Mouse (Mus musculus): ENCODE results near the gene Alkal2.

Alkal2 gene

GRCm38 (mm10) chr12:30883986-30884621, at the start of gene Alkal2:
Alkal2 (plus strand) TSS chr12:30884322.
- no peak for DNase-seq (ENCODE audit: low read depth, low spot score)
- Histone ChIP-seq H3K27me3 (ENCODE audit: control insufficient read depth, insufficient read depth, low read length, poor library complexity, severe bottlenecking) (no peaks in the 10 kb centered on the region), H3K36me3 (ENCODE audit: control insufficient read depth, insufficient read depth, low read length, poor library complexity, severe bottlenecking) (no peaks in the 10 kb centered on the region)

GRCm38 (mm10) chr12:30848521-30848920, 35.6 kb upstream of the Alkal2 start:
- H3K27me3 ChIP-seq (ENCODE audit: control insufficient read depth, insufficient read depth, low read length, poor library complexity, severe bottlenecking), result no peaks in the 10 kb centered on the region
- no peak for DNase-seq (ENCODE audit: low read depth, low spot score)
- no peaks in the 10 kb centered on the region for H3K36me3 ChIP-seq (ENCODE audit: control insufficient read depth, insufficient read depth, low read length, poor library complexity, severe bottlenecking)

- no peak for DNase-seq (ENCODE audit: low read depth, low spot score)
- no peaks in the 10 kb centered on the region for H3K27me3 ChIP-seq (ENCODE audit: control insufficient read depth, insufficient read depth, low read length, poor library complexity, severe bottlenecking)
- no peaks in the 10 kb centered on the region for H3K36me3 ChIP-seq (ENCODE audit: control insufficient read depth, insufficient read depth, low read length, poor library complexity, severe bottlenecking)
Measured at GRCm38 (mm10) chr12:30850902-30851301, 33.2 kb upstream of the Alkal2 start.

DNA sequence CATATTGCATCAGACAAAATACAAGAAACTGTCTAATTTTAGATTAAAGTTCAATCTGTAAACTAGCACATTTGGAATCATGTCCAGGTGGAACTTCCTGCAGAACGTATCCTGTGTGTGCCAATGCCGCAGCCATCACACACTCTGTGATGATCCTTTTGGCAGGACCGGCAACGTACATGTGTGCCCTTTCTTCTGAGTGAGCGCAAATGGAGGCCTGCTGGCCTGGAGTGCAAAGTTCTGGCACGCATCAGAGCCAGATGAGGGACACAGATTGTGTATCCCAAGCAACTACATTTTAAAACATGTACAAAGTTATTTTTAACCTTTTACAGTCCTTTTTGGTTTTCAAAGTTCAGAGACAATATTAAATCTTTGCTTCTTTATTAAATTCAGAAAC, 32.3 kb upstream of the Alkal2 start:
- no peaks in the 10 kb centered on the region for H3K36me3 ChIP-seq (ENCODE audit: control insufficient read depth, insufficient read depth, low read length, poor library complexity, severe bottlenecking)
- H3K27me3 ChIP-seq (ENCODE audit: control insufficient read depth, insufficient read depth, low read length, poor library complexity, severe bottlenecking), result no peaks in the 10 kb centered on the region
- DNase-seq (ENCODE audit: low read depth, low spot score), result no peak

GRCm38 (mm10) chr12:30855442-30856159, 28.5 kb upstream of the Alkal2 start:
- Histone ChIP-seq H3K27me3 (ENCODE audit: control insufficient read depth, insufficient read depth, low read length, poor library complexity, severe bottlenecking) (no peaks in the 10 kb centered on the region), H3K36me3 (ENCODE audit: control insufficient read depth, insufficient read depth, low read length, poor library complexity, severe bottlenecking) (no peaks in the 10 kb centered on the region)
- DNase-seq (ENCODE audit: low read depth, low spot score), result no peak

DNA sequence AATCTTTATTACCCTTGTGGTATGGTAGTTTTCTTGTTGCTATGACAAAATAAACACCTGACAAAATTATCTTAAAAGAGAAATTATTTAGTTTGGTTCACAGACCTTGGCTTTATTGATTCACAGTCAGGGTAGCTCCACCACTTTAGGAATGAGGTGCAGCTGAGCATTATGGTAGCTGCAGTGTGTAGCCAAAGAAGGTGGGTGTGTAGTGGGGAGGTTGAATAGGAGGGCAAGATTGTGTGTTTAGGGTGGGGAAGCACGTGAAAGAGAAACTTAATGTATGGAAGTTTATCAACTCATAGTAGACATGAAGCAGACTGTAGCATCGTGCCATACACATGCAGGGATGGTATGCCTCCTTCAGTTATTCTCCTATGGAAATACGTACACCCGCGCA, 27.9 kb upstream of the Alkal2 start:
- no peaks in the 10 kb centered on the region for H3K36me3 ChIP-seq (ENCODE audit: control insufficient read depth, insufficient read depth, low read length, poor library complexity, severe bottlenecking)
- DNase-seq (ENCODE audit: low read depth, low spot score), result no peak
- H3K27me3 ChIP-seq (ENCODE audit: control insufficient read depth, insufficient read depth, low read length, poor library complexity, severe bottlenecking), result no peaks in the 10 kb centered on the region

GRCm38 (mm10) chr12:30864347-30864746, 19.8 kb upstream of the Alkal2 start:
- H3K36me3 ChIP-seq (ENCODE audit: control insufficient read depth, insufficient read depth, low read length, poor library complexity, severe bottlenecking), result no peaks in the 10 kb centered on the region
- no peaks in the 10 kb centered on the region for H3K27me3 ChIP-seq (ENCODE audit: control insufficient read depth, insufficient read depth, low read length, poor library complexity, severe bottlenecking)
- no peak for DNase-seq (ENCODE audit: low read depth, low spot score)

DNA sequence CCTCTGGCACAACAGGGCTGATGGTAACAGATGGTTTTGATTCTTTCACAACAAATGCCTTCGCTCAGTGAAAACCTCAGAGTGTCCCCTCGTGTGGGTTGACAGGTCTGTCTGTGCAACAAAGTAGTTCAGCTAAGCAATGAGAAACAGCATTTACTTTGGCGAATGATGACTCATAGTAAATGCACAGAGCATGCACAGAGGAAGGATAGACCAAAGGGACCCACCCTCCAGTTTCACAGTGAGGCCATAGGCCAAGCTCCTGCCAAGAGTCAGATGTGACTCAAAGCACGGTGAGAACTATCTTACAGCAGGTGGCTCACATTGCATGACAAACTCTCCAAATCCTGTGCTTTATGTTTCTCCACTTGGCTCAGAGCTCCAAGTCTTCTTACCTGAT, 18.3 kb upstream of the Alkal2 start:
- no peak for DNase-seq (ENCODE audit: low read depth, low spot score)
- Histone ChIP-seq H3K36me3 (ENCODE audit: control insufficient read depth, insufficient read depth, low read length, poor library complexity, severe bottlenecking) (no peaks in the 10 kb centered on the region), H3K27me3 (ENCODE audit: control insufficient read depth, insufficient read depth, low read length, poor library complexity, severe bottlenecking) (no peaks in the 10 kb centered on the region; the same call in 1 of the 2 replicates)

- H3K27me3 ChIP-seq (ENCODE audit: control insufficient read depth, insufficient read depth, low read length, poor library complexity, severe bottlenecking), result no peaks in the 10 kb centered on the region
- DNase-seq (ENCODE audit: low read depth, low spot score), result no peak
Measured at GRCm38 (mm10) chr12:30879447-30879846, 4.7 kb upstream of the Alkal2 start.

GRCm38 (mm10) chr12:30883592-30883985, 533 bp upstream of the Alkal2 start:
- H3K36me3 ChIP-seq (ENCODE audit: control insufficient read depth, insufficient read depth, low read length, poor library complexity, severe bottlenecking), result no peaks in the 10 kb centered on the region
- DNase-seq (ENCODE audit: low read depth, low spot score), result no peak
- H3K27me3 ChIP-seq (ENCODE audit: control insufficient read depth, insufficient read depth, low read length, poor library complexity, severe bottlenecking), result no peaks in the 10 kb centered on the region

More at GRCm38 (mm10) chr12:30879447-30879846, 4.7 kb upstream of the Alkal2 start:
- H3K36me3 ChIP-seq (ENCODE audit: control insufficient read depth, insufficient read depth, low read length, poor library complexity, severe bottlenecking), result no peaks in the 10 kb centered on the region

DNA sequence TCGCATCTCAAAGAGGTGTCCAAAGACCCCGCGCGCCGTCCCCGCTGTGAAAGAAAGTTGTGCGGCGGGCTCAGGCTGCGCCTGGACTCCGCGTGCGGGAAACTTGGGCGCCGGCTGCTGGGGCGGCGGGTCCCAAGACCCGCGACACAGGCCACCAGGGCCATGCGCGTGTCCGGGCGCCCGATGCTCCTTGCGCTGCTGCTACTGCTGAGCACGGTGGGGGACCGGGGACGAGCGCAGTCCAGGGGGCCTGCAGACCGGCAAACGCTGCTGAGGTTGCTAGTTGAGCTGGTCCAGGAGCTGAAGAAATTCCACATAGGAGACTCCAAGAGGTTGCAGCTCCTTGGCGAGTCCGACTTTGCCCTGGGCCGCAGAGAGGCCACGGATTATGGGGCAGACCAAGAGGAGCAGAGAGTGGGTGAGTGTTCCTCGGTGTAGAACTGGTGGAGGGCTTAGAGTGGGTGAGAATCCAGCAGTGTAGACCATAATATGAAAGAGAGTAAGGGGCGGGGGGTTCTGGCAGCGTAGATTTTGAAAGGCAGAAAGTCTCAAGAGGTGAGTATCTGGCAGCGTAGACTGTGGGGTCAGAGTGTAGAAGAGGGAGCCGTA, 604 bp downstream of the Alkal2 start:
- no peaks in the 10 kb centered on the region for H3K36me3 ChIP-seq (ENCODE audit: control insufficient read depth, insufficient read depth, low read length, poor library complexity, severe bottlenecking)
- no peaks in the 10 kb centered on the region for H3K27me3 ChIP-seq (ENCODE audit: control insufficient read depth, insufficient read depth, low read length, poor library complexity, severe bottlenecking)
- no peak for DNase-seq (ENCODE audit: low read depth, low spot score)

DNA sequence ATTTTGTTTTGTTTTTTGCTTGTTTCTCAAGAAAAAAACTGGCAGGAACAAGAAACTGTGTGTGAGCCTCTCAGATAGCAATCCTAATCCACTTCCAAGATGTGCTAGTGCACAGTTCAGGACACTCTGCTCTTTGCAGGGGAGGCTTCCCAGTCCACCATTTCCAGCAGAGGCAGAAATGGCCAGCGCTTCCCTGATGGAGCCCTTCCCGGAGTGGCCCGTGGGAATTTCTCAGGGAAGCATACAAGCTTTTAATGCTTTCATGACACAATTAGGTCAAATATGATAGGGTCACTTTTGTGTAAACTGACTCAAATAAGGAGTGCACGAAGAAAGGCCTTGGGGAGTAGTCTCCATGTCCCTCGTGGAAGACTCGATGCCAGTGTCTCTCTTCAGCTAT, 1.8 kb downstream of the Alkal2 start:
- DNase-seq (ENCODE audit: low read depth, low spot score), result no peak
- no peaks in the 10 kb centered on the region for H3K27me3 ChIP-seq (ENCODE audit: control insufficient read depth, insufficient read depth, low read length, poor library complexity, severe bottlenecking)
- no peaks in the 10 kb centered on the region for H3K36me3 ChIP-seq (ENCODE audit: control insufficient read depth, insufficient read depth, low read length, poor library complexity, severe bottlenecking)

DNA sequence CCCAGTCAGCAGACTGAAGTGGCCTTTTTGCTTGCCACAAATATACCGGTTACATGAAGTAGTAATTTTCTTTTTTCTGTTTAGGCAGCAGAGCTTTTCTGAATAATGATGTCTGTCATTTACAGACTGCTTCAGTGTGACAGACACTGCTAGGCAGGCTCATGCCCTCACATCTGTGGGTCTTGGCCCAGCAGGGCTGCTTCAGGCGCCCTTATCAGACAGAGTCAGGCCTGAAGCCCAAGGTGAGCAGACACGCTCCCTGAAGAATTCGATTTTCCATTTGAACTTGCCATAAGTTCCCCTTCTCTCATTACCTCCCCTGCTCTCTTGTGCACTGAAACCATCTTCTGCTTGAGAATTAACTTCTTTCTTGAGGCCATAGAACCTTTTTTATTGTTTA, 3.9 kb downstream of the Alkal2 start:
- H3K27me3 ChIP-seq (ENCODE audit: control insufficient read depth, insufficient read depth, low read length, poor library complexity, severe bottlenecking), result no peaks in the 10 kb centered on the region
- H3K36me3 ChIP-seq (ENCODE audit: control insufficient read depth, insufficient read depth, low read length, poor library complexity, severe bottlenecking), result no peaks in the 10 kb centered on the region
- no peak for DNase-seq (ENCODE audit: low read depth, low spot score)

DNA sequence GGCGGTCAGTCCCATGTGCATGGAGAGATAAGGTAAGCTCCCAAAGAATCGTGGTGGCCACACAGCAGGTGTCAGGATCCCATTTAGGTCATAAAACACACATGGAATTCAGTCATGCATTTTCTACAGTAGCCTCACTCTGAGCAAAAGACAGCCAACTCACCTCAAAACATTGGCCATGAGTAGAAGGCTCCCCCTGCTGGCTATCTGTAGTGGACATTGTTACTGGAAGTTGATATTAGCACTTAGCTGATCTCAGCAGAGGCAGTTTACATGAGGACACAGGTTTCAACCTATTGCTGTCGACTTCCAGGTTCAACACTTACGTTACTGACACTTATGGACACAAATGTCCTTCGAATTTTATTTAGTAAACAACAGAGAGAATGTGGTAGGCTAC, 5.9 kb downstream of the Alkal2 start:
- Histone ChIP-seq H3K27me3 (ENCODE audit: control insufficient read depth, insufficient read depth, low read length, poor library complexity, severe bottlenecking) (no peaks in the 10 kb centered on the region), H3K36me3 (ENCODE audit: control insufficient read depth, insufficient read depth, low read length, poor library complexity, severe bottlenecking) (0 out of 2 replicates have a peak, but pooled peaks cover 2% of the 10 kb centered on the region)
- DNase-seq (ENCODE audit: low read depth, low spot score), result peak; percentile 33

- Histone ChIP-seq H3K27me3 (ENCODE audit: control insufficient read depth, insufficient read depth, low read length, poor library complexity, severe bottlenecking) (no peaks in the 10 kb centered on the region), H3K36me3 (ENCODE audit: control insufficient read depth, insufficient read depth, low read length, poor library complexity, severe bottlenecking) (0 out of 2 replicates have a peak, but pooled peaks cover 2% of the 10 kb centered on the region)
- DNase-seq (ENCODE audit: low read depth, low spot score), result no peak
Measured at GRCm38 (mm10) chr12:30891438-30891837, 7.3 kb downstream of the Alkal2 start.

Data from splenic B cell, adult 2 months (primary cell).